Mouse (Mus musculus) yolk sac, embryonic 10.5 days (tissue): ENCODE results near the gene Fbxo36.

Experiments
- DNase-seq: peaks from one replicate; pipeline ENCODE4 v3.0.0-alpha.2; 2017; ENCODE audit warnings: low spot score

The Fbxo36 gene

GRCm38 (mm10) chr1:84859597-84859996 is 20.0 kb downstream of the Fbxo36 start:
- DNase-seq = peak; percentile 62

- no peak for DNase-seq
These were observed 21.0 kb downstream of the Fbxo36 start for GRCm38 (mm10) chr1:84860360-84861254.

- DNase-seq = no peak
These were observed 21.6 kb downstream of the Fbxo36 start for GRCm38 (mm10) chr1:84861255-84861630.

GRCm38 (mm10) chr1:84864645-84865044 is 25.0 kb downstream of the Fbxo36 start:
- DNase-seq = peak; percentile 56

GRCm38 (mm10) chr1:84866231-84866630 is 26.6 kb downstream of the Fbxo36 start:
- no peak for DNase-seq

GRCm38 (mm10) chr1:84866706-84867230 is 27.1 kb downstream of the Fbxo36 start:
- DNase-seq = no peak

- DNase-seq = no peak
These were observed 28.7 kb downstream of the Fbxo36 start for GRCm38 (mm10) chr1:84868311-84868710.

- DNase-seq = no peak
These were observed 29.2 kb downstream of the Fbxo36 start for GRCm38 (mm10) chr1:84868841-84869240.

- no peak for DNase-seq
These were observed 29.9 kb downstream of the Fbxo36 start for GRCm38 (mm10) chr1:84869498-84869897.

- no peak for DNase-seq
These were observed 31.5 kb downstream of the Fbxo36 start for GRCm38 (mm10) chr1:84871131-84871530.

GRCm38 (mm10) chr1:84872105-84872504 is 32.5 kb downstream of the Fbxo36 start:
- peak; percentile 88 for DNase-seq

- DNase-seq = no peak
These were observed 33.3 kb downstream of the Fbxo36 start for GRCm38 (mm10) chr1:84872939-84873338.

- peak; percentile 72 for DNase-seq
These were observed 37.9 kb downstream of the Fbxo36 start for GRCm38 (mm10) chr1:84877590-84877989.

- no peak for DNase-seq
These were observed 40.0 kb downstream of the Fbxo36 start for GRCm38 (mm10) chr1:84879571-84880120.

- DNase-seq = no peak
These were observed 41.8 kb downstream of the Fbxo36 start for GRCm38 (mm10) chr1:84881248-84882065.

GRCm38 (mm10) chr1:84882066-84882532 is 42.5 kb downstream of the Fbxo36 start:
- peak; percentile 69 for DNase-seq

- no peak for DNase-seq
These were observed 43.3 kb downstream of the Fbxo36 start for GRCm38 (mm10) chr1:84882937-84883336.

GRCm38 (mm10) chr1:84883889-84884288 is 44.2 kb downstream of the Fbxo36 start:
- no peak for DNase-seq

GRCm38 (mm10) chr1:84885174-84885573 is 45.5 kb downstream of the Fbxo36 start:
- DNase-seq = no peak

GRCm38 (mm10) chr1:84885921-84886320 is 46.3 kb downstream of the Fbxo36 start:
- no peak for DNase-seq

- no peak for DNase-seq
These were observed 49.8 kb downstream of the Fbxo36 start for GRCm38 (mm10) chr1:84889330-84890004.

GRCm38 (mm10) chr1:84890005-84890393 is 50.4 kb downstream of the Fbxo36 start:
- no peak for DNase-seq
